Mouse (Mus musculus) intestine, embryonic 14.5 days (tissue): Measurements from ENCODE around the gene Pibf1. TPM values are rescaled to one million over a fixed set of nuclear protein-coding genes. Genes with fewer than 3 reads are reported as not detected.

ENCODE experiments used
- ATAC-seq: fragments of 200-750 bp; cut with Nextera tagmentation; replicated peaks from 2 replicates; pipeline ENCODE4 v1.8.0; 2017; ENCODE audit warnings: low read depth, moderate number of reproducible peaks, moderate TSS enrichment, moderate library complexity; ENCODE audit not compliant: low FRiP score, low TSS enrichment
- DNase-seq: peaks from one replicate; pipeline ENCODE4 v3.0.0-alpha.2; 2018; ENCODE audit warnings: low spot score
- H3K27ac ChIP-seq: fragments of 300-500 bp; sonication (generic); 2 replicates; pipeline ENCODE4 v1.5.1; 2014; ENCODE audit warnings: low read depth, mild to moderate bottlenecking, control low read depth
- H3K27me3 ChIP-seq: fragments of 300-500 bp; sonication (generic); replicated peaks from 2 replicates; pipeline ENCODE4 v1.6.1; 2014; ENCODE audit warnings: low read length, control low read depth; ENCODE audit not compliant: control insufficient read depth, insufficient read depth
- H3K36me3 ChIP-seq: fragments of 300-500 bp; sonication (generic); 2 replicates; pipeline ENCODE4 v1.6.1; 2014; ENCODE audit warnings: low read length, control low read depth; ENCODE audit not compliant: control insufficient read depth, insufficient read depth
- H3K4me1 ChIP-seq: fragments of 300-500 bp; sonication (generic); replicated peaks from 2 replicates; pipeline ENCODE4 v1.6.1; 2014; ENCODE audit warnings: low read length, control low read depth, mixed read lengths; ENCODE audit not compliant: control insufficient read depth, insufficient read depth
- H3K4me2 ChIP-seq: fragments of 300-500 bp; sonication (generic); 2 replicates; pipeline ENCODE4 v1.6.1; 2014; ENCODE audit warnings: low read length
- H3K4me3 ChIP-seq: fragments of 300-500 bp; sonication (generic); 2 replicates; pipeline ENCODE4 v1.5.1; 2014; ENCODE audit warnings: low read depth, low read length, control low read depth, mixed read lengths
- H3K9ac ChIP-seq: fragments of 300-500 bp; sonication (generic); 2 replicates; pipeline ENCODE4 v1.6.1; 2014; ENCODE audit warnings: mild to moderate bottlenecking, low read length
- H3K9me3 ChIP-seq: fragments of 300-500 bp; sonication (generic); 2 replicates; pipeline ENCODE4 v1.6.1; 2016; ENCODE audit warnings: low read length, control low read depth; ENCODE audit not compliant: control insufficient read depth
- WGBS: fragments of 180-500 bp; shearing (Covaris S2); extraction: QIAGEN DNeasy Blood & Tissue Kit; methylation state at CpG from one replicate; pipeline ENCODE4 v1.1.7; 2014; 5-methylcytosine and 5-hydroxymethylcytosine counted together
- polyA plus RNA-seq: library from polyadenylated mRNA; unstranded; fragments of >200 nt; fragmentation: Nextera tagmentation; extraction: Ambion mirVana; gene quantifications from 2 replicates; pipeline ENCODE4 v1.2.1, GENCODE M21; 2014

Pibf1 gene
- 17.7 and 21.6 TPM in 2 replicates for polyA plus RNA-seq

DNA sequence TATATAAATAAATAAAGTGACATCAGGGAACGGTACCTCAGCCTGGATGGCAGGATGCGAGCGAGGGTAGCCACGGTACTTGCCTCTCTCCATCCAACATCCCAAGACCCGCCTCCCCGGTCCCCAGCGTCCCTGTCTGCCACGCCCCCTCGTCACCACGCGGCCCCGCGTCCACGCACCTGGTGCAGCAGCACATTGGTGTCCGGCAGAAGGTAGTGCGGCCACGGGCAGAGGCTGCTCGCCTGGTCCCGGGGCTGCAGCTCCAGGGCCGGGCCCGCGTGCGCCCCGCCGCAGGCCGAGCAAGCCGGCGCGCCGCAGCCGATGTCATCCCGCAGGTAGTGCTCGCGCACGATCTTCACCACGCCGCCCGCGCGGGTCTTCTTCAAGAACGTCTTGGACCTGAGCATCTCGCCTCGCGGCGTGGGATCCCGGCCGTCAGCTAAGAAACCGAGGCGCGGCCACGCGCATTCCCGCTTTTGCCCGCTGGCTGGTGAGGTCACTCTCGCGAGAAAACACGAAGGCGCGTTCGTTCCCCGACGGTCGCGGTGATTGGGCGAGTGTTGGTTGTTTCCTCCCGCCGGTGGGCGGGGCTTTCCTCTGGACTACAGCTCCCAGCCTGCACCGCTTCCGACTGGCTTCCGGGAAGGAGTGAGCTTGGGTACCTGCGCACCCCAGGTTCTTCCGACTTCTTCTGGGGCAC is at the start of gene Pibf1, which contains the start of gene Dis3:
Pibf1 (plus strand) TSS at position 158 of the 700 bp plus-strand sequence.
Dis3 (minus strand) TSS at position 504 of the 700 bp plus-strand sequence.
- DNase-seq: peak; percentile 99
- Histone ChIP-seq H3K36me3 (peaks cover 65% of the 10 kb centered on the region), H3K27ac (peak within 1 kb of the TSS; percentile 82), H3K4me2 (peak within 1 kb of the TSS; percentile 72), H3K27me3 (no peaks in the 10 kb centered on the region), H3K9ac (peak within 1 kb of the TSS; percentile 96), H3K4me1 (peaks cover 7% of the 10 kb centered on the region), H3K4me3 (peak within 1 kb of the TSS; percentile 57), H3K9me3 (no peaks in the 10 kb centered on the region)
- under 1% methylated on average over 59 of the region's 73 CpGs for WGBS
- peak; percentile 99 for ATAC-seq

DNA sequence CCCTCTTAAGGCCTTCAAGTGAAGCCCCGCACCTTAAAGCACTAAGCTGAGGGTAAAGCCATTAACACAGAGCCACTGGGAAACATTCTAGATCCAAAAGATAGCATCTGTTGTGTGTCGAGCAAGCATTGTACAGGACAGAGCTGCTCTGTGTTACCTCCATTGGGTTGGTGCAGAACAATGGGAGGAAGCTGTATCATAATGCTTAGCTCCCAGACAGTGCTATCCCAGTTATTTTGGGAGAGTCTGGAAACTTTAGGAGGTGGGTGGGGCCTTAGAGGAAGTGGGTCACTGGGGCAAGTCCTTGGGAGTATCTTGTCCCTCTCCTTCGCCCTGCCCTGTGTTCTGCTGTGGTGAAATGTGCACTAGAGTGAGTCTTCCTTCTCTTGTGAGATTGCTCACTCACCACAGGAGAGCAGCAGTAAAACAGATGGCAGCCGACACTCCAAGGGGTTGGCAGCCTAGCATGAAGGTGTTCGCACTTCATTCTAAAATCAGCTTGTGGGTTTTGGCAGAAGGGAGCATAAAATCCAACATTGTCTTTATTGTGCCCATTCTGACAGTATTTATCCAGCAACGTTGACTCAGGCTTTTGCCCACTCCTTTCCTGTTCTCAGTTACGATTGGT is 40.2 kb upstream of the Pibf1 start:
- Histone ChIP-seq H3K4me1 (no peaks in the 10 kb centered on the region), H3K4me3 (no peak overlapping the region), H3K9me3 (no peaks in the 10 kb centered on the region), H3K27ac (no peak overlapping the region), H3K27me3 (no peaks in the 10 kb centered on the region), H3K9ac (no peak overlapping the region), H3K36me3 (peaks cover 53% of the 10 kb centered on the region), H3K4me2 (no peak overlapping the region)
- 87% methylated on average over 7 of the region's 7 CpGs for WGBS
- no peak for ATAC-seq
- DNase-seq: no peak

DNA sequence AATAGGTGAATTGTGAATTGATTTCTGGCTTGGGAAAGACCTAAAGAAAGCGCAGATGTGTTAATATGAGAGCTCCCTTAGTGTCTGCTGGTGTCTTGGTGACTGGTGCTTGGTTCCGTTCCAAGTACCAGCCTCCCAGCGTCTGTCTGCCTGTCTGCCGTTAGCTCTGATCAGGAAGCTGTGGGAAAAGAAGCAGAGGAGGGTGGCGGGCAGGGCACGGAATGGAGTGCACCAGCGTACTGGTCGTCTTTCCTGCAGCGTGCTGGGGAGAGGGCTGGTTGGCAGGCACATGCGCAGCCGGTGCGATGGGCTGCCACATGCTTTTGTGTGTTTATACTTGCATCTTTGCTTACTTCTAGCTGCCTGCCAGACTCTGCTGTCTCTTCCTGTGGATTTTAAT is 38.6 kb upstream of the Pibf1 start:
- Histone ChIP-seq H3K9me3 (no peaks in the 10 kb centered on the region), H3K4me3 (no peak overlapping the region), H3K4me1 (no peaks in the 10 kb centered on the region), H3K27ac (no peak overlapping the region), H3K4me2 (no peak overlapping the region), H3K9ac (no peak overlapping the region), H3K27me3 (no peaks in the 10 kb centered on the region), H3K36me3 (peaks cover 58% of the 10 kb centered on the region)
- DNase-seq (no peak), ATAC-seq (no peak)
- WGBS: 84% methylated on average over 12 of the region's 12 CpGs

DNA sequence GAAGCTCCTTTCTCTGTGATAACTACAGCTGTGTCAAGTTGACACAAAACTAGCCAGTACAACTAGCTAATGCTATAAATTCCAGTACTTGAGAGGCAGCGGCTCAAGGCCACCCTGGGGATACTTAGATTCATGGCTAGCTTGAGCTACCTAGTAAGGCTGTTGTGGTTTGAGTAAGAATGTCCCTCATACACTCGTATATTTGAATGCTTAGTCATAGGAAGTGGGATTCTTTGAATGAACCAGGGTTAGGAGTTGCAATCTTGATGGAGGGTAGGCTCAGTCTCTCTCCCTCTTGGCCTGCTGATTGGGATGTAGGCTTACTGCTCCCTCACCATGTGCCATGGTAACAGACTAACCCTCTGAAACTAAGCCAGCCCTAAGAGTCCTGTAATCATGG is 36.1 kb upstream of the Pibf1 start:
- H3K9ac ChIP-seq: no peak overlapping the region
- H3K4me1 ChIP-seq: no peaks in the 10 kb centered on the region
- no peaks in the 10 kb centered on the region for H3K9me3 ChIP-seq
- no peak overlapping the region for H3K27ac ChIP-seq
- WGBS: 91% methylated on average over 2 of the region's 2 CpGs
- H3K36me3 ChIP-seq: peaks cover 64% of the 10 kb centered on the region
- ATAC-seq (no peak), DNase-seq (no peak)
- H3K27me3 ChIP-seq: no peaks in the 10 kb centered on the region
- no peak overlapping the region for H3K4me3 ChIP-seq
- no peak overlapping the region for H3K4me2 ChIP-seq

DNA sequence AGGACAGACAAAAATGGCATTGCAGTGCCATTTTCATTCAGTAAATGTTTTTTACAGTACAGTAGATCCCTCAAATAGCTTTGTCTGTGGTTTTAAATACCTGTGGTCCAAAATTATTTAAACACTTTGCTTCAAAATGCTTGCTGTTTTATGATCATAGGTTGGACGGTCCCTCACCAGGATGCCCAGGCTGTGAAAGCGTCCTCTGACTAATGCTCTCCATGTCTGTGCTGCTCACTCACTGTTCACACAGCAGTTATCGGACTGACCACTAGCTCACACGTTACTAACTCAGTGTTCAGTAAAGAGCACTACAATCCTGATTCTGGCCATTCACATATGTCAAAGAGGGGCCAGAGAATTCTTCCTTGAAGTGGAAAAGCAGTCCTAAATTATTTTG is 28.1 kb upstream of the Pibf1 start:
- Histone ChIP-seq H3K36me3 (peaks cover 83% of the 10 kb centered on the region), H3K27ac (no peak overlapping the region), H3K4me2 (no peak overlapping the region), H3K4me3 (no peak overlapping the region), H3K27me3 (no peaks in the 10 kb centered on the region), H3K4me1 (no peaks in the 10 kb centered on the region), H3K9ac (no peak overlapping the region), H3K9me3 (no peaks in the 10 kb centered on the region)
- no peak for ATAC-seq
- WGBS: 87% methylated on average over 4 of the region's 4 CpGs
- DNase-seq: no peak

GRCm38 (mm10) chr14:99088947-99089346 is 10.3 kb upstream of the Pibf1 start:
- Histone ChIP-seq H3K9ac (no peak overlapping the region), H3K4me1 (no peaks in the 10 kb centered on the region), H3K27me3 (no peaks in the 10 kb centered on the region), H3K4me3 (no peak overlapping the region), H3K4me2 (no peak overlapping the region), H3K27ac (no peak overlapping the region), H3K9me3 (no peaks in the 10 kb centered on the region), H3K36me3 (peaks cover 87% of the 10 kb centered on the region)
- DNase-seq: no peak
- WGBS: 94% methylated on average over 7 of the region's 7 CpGs
- ATAC-seq: no peak

DNA sequence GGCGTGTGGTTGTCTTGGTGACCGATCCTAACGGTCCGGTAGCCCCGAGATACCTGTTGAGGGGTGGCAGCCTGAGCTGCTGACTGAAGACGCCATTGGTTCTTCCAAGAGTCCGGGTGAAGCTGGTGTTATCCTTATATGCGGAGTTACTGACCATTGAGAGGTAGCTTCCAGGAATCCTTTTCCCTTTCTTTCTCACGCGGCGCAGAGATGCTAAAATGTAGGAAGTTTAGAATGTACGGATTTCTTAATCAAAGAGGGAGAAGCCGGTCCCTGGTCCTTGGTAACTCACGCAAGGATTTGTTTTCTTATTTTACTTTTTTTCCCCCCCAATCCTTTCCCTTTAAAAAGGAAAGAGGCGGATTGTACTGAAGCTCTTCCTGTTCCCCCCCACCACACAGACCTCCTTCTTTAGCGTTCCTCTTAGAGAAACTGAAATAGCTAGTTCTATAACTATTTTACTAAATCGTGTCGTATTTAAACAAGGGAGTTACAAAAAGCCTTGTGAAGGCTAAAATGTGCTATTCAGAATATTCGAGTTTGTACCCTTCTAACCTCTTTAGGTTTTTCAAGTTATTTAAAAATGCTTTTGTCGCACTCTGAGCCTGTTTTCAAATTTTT is 853 bp downstream of the Pibf1 start:
- Histone ChIP-seq H3K27me3 (no peaks in the 10 kb centered on the region), H3K27ac (no peak overlapping the region), H3K4me1 (peaks cover 7% of the 10 kb centered on the region), H3K9ac (peak overlapping the region; percentile 96), H3K4me2 (peak overlapping the region; percentile 67), H3K9me3 (no peaks in the 10 kb centered on the region), H3K36me3 (peaks cover 64% of the 10 kb centered on the region), H3K4me3 (peak overlapping the region; percentile 57)
- DNase-seq (no peak), ATAC-seq (no peak)
- 8% methylated on average over 20 of the region's 20 CpGs for WGBS

DNA sequence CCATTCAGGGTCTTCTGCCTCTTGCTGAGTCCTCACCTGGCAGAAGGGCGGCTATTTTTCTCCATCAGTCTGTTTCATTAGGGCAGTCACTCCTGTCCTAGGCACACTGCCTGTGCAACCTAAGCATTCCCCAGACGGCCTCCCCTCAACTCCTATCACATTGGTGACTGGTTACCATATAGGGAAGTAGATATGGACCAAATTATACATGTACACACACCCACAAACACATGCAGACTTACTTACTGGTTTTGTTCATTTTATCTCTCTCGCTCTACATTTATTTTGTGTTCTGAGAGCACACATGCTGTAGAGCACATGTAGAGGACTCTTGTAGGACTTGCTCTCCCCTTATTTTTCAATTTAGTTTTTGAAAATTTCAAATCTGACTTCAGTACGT is 3.8 kb downstream of the Pibf1 start:
- no peak for ATAC-seq
- Histone ChIP-seq H3K27ac (no peak overlapping the region), H3K9me3 (no peaks in the 10 kb centered on the region), H3K4me3 (no peak overlapping the region), H3K9ac (no peak overlapping the region), H3K4me1 (peaks cover 7% of the 10 kb centered on the region), H3K4me2 (no peak overlapping the region), H3K27me3 (no peaks in the 10 kb centered on the region), H3K36me3 (peaks cover 59% of the 10 kb centered on the region)
- WGBS: 85% methylated on average over 4 of the region's 4 CpGs
- DNase-seq: no peak
